Mouse (Mus musculus) olfactory bulb, adult 2 months (tissue): ENCODE measurements around the gene Igf1r.

ENCODE experiments used
- CTCF ChIP-seq: fragments of 200-500 bp; IDR thresholded peaks from 2 replicates; pipeline ENCODE4 v1.5.1; 2012; ENCODE audit warnings: low read depth, mild to moderate bottlenecking, low read length, moderate library complexity; ENCODE audit not compliant: insufficient read depth
- POLR2A ChIP-seq: fragments of 200-500 bp; IDR thresholded peaks from 2 replicates; pipeline ENCODE4 v1.6.1; 2012; ENCODE audit warnings: mild to moderate bottlenecking, low read depth, low read length, moderate library complexity; ENCODE audit not compliant: insufficient read depth

GRCm38 (mm10) chr7:68085338-68085737, 132.7 kb downstream of the Igf1r start:
- TF ChIP-seq POLR2A: no peak
- no peak for TF ChIP-seq CTCF
